ENCODE assay signal across 8 mouse cellular contexts in the genomic region with DNA sequence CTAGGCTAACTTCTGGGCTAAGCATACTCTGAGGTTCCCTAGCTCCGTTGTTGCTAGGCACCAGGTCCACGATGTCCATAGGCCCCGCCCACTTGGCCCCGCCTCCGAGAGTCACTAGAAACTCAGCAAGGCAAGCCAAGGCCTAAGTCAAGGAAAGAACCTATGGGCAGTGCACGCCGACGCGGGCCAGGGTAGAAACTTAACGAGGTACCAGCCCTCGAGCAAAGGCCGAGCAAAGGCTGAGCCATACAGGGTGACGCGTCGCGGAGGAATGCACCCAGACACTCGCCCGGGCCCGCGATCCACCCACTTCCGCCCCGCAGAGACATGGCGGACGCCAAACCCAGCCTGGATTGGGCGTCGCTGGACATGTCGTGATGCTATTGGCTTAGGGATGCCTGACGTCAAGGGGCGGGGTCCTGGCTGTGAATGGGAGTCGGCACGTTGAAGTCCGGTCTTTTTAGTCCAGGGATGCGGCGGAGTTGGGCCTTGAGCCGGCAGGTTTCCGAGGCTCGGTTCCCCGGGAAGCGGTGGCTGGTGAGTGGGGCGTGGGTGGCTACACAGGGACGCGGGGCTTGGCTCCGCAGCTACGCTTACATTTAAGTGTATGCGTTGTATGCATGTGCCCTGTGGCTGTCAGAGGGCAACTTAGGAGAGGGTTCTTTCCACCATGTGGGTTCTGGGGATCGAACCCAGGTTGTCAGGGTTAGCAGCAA. TPM values are rescaled to one million over a fixed set of nuclear protein-coding genes. Genes with fewer than 3 reads are reported as not detected.
DNase-seq lines count a peak whose midpoint lies in the region; ATAC-seq lines count a peak whose summit lies in the region.

Gene Ttc16, minus strand, starts transcription at position 275 of the 716 bp plus-strand sequence.
Gene Ptrh1, plus strand, starts transcription at position 428 of the 716 bp plus-strand sequence.

- intact Hi-C loops in gastrocnemius, postnatal 14 days (cut with DNase I; ENCODE audit: low total_unique reads), result no loop called here
- intact Hi-C loops in left cerebral cortex, postnatal 10 days (cut with DNase I), result no loop called here

- peak; percentile 99 for DNase-seq in adipocyte (ENCODE audit: low spot score)
- peak; percentile 99 for DNase-seq in embryo, embryonic 10 days (ENCODE audit: low spot score)
- DNase-seq in gastrocnemius, postnatal 14 days, result peak; percentile 98
- peak; percentile 96 to 99 for DNase-seq in left cerebral cortex, postnatal 10 days (ENCODE audit: extremely low spot score in 1 of 2, low spot score in 2 of 2)
- DNase-seq in right cerebral cortex, postnatal 25 days, result peak; percentile 97
- DNase-seq in urinary bladder, postnatal 4 days (ENCODE audit: low spot score in 2 of 2), result peak; percentile 96 to 98

- peak; percentile 91 for ATAC-seq in inflammation-experienced regulatory T-cells, adult 6 months
- peak; percentile 94 for ATAC-seq in megakaryocyte-erythroid progenitor cell, adult 5-6 weeks (replicated peaks; ENCODE audit: low FRiP score, low TSS enrichment, poor library complexity, severe bottlenecking)

RNA-seq across cellular contexts. Expression of gene Ttc16, which starts in this region (rescaled TPM):
- not detected for total RNA-seq in gastrocnemius, postnatal 14 days (2021)
- polyA plus RNA-seq in inflammation-experienced regulatory T-cells, adult 6 months (2017; shearing (Covaris generic)), result 1 to 10 TPM in 1 of 3 experiments, under 1 TPM in 2; 0.55 to 1.8 (median 0.95) TPM
- under 1 TPM; 0.22 to 0.36 TPM for total RNA-seq in left cerebral cortex, postnatal 10 days (2021)
- total RNA-seq in megakaryocyte-erythroid progenitor cell, adult 5-6 weeks (2014; fragmentation: Nextera tagmentation), result not detected in 2 replicates
- 1.6 TPM in 1 of 2 replicates, not detected in the other for total RNA-seq in megakaryocyte-erythroid progenitor cell, adult 5-6 weeks (2017)

RNA-seq across cellular contexts. Expression of gene Ptrh1, which starts in this region (rescaled TPM):
- total RNA-seq in gastrocnemius, postnatal 14 days (2021), result 1 to 10 TPM; 2.4 to 3.0 TPM
- 1 to 10 TPM; 6.5 to 9.3 (median 8.1) TPM for polyA plus RNA-seq in inflammation-experienced regulatory T-cells, adult 6 months (2017; shearing (Covaris generic))
- 10 to 100 TPM in 1 of 2 experiments, 1 to 10 TPM in 1; 8.4 to 10.3 TPM for total RNA-seq in left cerebral cortex, postnatal 10 days (2021)
- total RNA-seq in megakaryocyte-erythroid progenitor cell, adult 5-6 weeks (2014; fragmentation: Nextera tagmentation), result 5.2 and 6.9 TPM in 2 replicates
- 0.46 and 3.9 TPM in 2 replicates for total RNA-seq in megakaryocyte-erythroid progenitor cell, adult 5-6 weeks (2017)

Comparison
In these comparisons a context has a peak if more than half of its experiments do, and no peak if none do; other contexts are left out.
1. Peak in every context shown above with its lines: DNase-seq and ATAC-seq.